Mouse (Mus musculus): ENCODE measurements around the gene Tubb4a.

DNA sequence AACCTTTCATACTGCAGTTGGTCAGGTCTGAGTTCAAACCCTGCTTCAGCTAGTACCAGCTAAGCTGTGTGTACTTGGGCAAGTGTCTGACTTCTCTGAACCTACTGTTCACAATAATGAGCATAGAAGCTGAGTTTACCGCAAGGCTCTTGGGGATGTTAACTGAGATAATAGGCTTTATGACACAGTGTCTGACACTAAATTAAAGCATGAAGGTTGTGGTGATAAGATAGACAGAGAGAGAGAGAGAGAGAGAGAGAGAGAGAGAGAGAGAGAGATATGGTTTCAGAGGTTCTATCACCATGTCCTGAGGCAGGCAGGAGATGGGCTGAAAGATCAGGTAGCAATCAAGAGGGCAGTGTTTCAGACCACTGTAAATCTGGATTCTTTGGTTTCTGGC, 22.4 kb upstream of the Tubb4a start:
- no peak for TF ChIP-seq POLR2A (IDR thresholded peaks at IDR 0.05; ENCODE audit: low read depth, low read length)
- TF ChIP-seq CTCF (IDR thresholded peaks at IDR 0.05; ENCODE audit: extremely low read depth, insufficient read depth, insufficient read length, insufficient replicate concordance): no peak
